Mouse (Mus musculus) megakaryocyte progenitor cell, adult 5-6 weeks (primary cell): ENCODE measurements around the gene Inhbc. TPM values are rescaled to one million over a fixed set of nuclear protein-coding genes. Genes with fewer than 3 reads are reported as not detected.

Experiments used
- ATAC-seq: replicated peaks from 2 replicates; pipeline ENCODE4 v1.8.0; 2016; ENCODE audit warnings: mild to moderate bottlenecking, moderate TSS enrichment, inconsistent platforms; ENCODE audit not compliant: poor library complexity
- total RNA-seq, 2 experiments: library from RNA; stranded (forward) in 1 of 2; stranded (reverse) in 1 of 2; fragments of 157-497, 149-512 nt in 1 of 2; fragments of 200-1000 nt in 1 of 2; gene quantifications; 2 replicates each; pipeline versions ENCODE4 v1.2.3 to v1.2.4; 2015 to 2017

Gene Inhbc
- total RNA-seq, 2 experiments from 2014 or later = not detected

DNA sequence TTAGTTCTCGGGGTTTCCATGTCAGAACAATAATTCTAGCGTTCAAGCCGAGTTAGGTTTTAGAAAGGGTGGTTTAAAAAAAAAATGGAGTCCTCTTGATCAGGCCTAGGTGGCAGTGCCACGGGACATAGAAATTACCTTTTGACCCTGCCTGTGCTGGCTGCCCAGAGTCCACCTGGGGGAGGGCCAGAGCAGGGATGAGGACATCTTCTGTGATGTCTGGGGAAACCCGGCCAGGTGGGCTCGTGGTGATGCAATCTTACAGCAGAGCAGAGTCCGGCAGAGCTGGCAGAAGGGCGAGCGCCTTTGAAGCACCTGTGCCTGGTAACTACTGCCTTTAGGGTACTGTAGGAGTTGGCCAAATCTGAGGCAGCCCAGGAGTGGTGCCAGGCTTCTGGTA is 18.0 kb downstream of the Inhbc start:
- ATAC-seq = no peak

DNA sequence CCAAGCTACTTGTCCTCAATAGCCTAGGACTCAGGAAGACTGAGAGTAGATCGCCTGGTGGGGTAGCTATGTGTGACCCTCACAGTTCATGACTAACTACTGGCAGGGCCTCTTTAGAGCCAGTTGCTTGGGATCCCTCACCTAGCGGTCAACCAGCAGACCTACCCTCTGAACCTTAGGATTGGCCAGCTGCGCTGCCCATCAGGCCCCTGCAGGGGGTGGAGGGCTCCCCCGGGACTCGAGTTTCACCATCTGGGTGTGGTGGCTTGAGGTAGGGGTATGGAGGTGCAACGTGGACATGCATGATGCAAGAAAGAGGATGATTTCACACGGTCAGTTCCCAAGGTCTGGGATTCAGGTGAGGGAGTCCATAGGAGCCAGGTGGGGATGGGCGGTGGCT is 18.5 kb downstream of the Inhbc start:
- no peak for ATAC-seq

DNA sequence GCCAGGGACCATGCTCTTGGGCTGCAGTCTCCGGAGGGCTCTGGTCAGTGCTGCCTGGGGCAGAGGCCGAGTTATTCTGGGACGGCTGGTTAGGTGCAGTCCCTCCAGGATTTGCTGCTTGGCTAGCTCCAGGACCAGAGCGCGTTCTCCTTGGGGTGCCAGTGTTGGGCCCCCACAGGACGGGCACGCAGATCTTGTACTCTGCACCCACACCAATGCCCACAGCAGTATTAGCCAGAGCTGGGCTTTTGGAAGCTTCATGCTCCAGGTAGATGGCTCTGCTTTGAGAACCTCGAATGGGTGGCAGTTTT is 19.0 kb downstream of the Inhbc start:
- ATAC-seq = no peak

DNA sequence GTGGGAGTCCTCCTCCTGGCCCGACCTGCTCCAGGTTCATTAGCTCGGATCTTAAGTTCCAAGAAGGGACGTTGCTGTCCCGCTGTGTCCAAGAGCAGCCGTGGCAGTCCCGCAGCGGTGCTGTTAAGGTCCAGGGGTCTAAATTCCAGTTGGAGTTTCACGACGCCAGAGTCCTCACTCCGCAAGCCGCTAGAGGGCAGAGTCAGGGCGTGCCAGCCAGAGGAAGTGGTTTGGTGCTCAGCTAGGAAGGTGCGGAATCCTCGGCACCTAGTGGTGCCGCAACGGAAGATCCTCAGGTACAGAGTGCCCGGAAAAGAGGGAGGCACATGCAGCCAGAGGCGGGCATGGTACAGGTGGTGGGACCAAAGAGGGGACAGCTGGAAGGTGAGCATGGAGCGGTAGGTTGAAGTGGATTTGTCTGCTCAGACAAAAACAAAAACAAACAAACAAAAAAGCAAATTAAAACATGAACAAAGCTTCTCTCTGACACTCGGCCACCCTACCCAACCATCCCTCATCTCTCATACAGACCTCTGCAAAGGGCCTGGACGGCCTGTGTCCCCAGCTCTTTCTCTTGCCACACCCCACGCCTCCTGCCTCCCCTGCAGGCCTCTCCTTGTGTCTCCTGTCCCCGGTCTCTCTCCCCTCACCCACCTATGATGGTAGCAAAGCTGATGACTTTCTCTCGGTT is 19.5 kb downstream of the Inhbc start:
- peak; percentile 94 for ATAC-seq

DNA sequence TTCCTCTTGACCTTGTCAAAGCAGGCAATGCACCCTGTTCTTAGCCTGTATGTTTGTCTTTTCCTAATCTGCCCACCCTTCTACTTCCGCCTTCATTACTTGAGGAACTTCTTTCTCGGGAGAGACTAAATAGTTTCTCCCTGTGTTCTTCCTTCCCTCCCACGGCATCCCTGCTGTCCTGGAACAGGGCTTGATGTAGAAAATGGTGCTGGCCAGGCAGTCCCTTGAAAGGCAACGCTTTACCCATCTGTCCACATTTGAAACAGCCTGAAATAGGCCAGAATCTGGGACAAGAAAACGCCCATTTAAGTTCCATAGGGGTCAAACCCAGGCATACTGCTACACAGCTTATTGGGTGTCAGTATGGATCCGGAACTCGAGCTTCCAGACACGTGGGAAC is 20.4 kb downstream of the Inhbc start:
- ATAC-seq = no peak

DNA sequence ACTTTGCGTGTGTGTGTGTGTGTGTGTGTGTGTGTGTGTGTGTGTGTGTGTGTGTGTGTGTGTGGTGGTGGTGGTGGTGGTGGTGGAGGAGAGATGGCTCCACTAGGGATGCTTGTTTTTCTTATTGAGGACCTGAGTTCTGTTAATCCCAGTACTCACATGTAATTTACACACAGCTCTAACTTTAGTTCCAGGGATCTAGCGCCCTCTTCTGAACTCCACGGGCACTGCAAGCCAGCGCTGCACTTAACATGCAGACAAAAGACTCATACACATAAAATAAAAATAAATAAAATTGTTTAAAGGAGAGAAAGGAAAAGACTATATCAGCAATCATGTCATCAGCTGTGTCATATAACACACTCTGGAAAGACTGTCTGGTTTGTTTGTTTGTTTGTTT is 21.3 kb downstream of the Inhbc start:
- peak; percentile 44; the same call in 1 of the 2 replicates for ATAC-seq

DNA sequence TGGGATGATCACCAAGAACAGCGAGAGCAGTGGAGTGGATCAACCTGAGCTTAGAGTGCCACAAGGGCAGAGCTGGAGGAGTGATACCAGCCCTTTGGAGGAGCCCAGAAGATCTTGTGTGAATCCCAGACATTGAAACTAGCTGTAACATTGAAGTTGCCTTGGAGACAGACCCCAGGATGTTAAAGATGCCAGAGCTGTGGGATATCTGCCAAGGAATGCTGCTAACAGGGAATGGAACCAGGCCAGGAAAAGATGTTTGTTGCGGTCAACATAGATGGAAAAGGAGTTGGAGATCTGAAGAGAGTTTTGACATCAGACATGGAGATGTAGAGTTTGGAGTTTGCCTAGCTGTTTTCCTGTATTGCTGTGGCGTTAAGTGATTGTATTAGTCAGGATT is 24.1 kb downstream of the Inhbc start:
- no peak for ATAC-seq

DNA sequence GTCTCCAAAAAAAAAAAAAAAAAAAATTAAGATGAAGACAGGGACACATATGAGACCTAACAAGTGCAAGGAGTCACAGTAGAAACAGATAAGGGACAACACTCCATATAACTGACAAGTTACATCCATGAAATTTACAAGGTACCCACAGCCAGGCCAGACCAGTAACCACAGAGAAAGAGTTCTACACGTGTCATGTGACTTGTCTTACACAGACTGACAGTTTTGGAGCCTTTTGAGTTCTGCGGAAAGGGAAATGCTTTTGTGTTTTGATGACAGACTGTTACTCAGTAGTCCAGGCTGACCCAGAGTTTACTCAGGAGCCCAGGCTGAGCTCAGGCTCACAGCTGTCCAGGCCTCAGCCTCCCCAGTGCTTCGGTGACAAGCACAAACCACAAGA is 27.2 kb downstream of the Inhbc start:
- no peak for ATAC-seq

DNA sequence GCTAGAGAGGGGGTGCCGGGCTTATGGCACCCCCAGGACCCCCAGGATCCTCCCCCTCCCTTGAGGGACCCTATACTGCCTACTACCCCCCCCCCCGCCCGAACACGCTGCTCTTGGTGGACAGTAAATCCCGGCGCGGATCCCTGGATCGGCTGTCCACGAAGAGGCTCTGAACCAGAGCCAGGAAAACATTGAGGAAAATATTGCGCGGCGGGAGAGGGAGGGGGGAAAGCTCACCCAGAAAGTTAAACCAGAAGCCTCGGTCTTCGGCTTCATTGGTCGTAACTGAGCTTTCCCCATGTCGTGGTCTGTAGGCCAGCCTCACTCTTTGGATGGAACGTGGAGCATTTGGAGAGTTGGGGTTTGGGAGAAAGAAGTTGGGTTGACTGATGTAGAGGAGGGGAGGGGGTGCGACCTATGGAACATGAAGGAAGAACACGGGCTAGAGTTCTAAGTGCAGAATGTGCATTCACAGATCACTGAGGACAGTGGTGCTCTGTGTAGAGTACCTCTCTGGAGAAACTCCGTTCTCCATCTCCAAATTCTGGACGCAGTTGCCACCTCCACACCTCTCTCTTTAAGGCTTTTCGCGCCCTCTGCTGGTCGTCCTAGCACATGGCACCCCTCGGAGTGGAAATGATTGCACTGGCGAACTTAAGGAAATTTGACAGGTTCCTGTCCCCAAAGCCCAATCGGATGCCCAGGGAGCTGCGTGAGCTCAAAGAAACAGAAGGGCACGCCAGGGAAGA is 28.2 kb downstream of the Inhbc start, which contains the start of gene Gli1:
Gene Gli1 (minus strand): TSS at position 84 of the 749 bp plus-strand sequence.
- ATAC-seq = peak; percentile 72

DNA sequence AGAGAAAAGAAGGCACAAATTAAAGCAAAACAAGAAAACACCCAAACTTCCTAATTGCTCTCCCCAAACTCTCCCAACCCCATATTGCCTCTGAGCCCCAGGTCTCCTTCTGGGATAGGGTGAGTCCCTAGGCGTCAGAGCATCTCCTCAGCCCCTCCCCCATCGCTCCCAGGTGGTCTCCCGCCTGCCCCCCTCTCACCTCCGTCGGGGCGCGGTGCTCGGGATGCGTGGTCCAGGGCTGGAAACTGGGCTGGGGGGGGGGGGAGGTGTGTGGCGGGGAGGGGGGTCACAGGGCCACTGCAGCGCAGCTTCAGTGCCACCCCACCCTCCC is 28.9 kb downstream of the Inhbc start:
- no peak for ATAC-seq

DNA sequence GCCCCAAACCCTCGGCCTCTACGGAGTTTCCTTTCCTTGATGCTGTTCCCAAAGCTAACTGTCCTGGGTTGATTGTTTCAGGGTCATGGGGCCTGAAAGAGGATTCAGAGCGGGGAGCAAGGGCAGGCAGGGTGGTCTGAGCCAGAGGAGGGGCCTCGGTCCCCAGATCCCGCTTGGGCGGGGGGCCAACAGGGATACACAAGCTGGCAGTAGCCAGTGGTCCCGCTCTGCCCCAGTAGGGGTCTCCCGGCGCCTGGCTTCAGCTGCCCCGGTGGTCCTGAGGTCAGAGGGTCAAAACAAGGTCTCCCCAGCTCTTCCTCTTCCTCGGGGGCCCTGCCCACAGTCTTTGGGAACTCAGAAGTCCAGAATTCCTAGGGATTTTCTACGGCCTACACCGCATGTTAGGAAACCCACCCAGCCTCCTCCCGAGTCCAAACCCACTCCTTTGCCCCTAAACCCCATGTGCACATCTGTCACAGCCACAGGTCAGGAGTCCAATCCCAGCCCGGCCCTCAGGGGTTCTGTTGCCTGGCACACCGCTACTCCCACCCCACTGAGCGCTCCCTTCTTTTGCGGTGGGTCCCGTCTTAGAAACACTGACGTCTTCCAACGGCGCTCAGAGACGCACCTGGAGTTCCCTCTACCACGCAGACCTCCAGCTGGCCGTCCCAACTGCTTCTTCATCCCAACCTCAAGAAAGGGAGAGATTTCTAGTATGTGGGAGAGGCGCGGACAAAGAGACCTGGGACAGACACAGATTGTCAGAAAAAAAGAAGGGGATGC is 29.5 kb downstream of the Inhbc start:
- ATAC-seq = no peak

DNA sequence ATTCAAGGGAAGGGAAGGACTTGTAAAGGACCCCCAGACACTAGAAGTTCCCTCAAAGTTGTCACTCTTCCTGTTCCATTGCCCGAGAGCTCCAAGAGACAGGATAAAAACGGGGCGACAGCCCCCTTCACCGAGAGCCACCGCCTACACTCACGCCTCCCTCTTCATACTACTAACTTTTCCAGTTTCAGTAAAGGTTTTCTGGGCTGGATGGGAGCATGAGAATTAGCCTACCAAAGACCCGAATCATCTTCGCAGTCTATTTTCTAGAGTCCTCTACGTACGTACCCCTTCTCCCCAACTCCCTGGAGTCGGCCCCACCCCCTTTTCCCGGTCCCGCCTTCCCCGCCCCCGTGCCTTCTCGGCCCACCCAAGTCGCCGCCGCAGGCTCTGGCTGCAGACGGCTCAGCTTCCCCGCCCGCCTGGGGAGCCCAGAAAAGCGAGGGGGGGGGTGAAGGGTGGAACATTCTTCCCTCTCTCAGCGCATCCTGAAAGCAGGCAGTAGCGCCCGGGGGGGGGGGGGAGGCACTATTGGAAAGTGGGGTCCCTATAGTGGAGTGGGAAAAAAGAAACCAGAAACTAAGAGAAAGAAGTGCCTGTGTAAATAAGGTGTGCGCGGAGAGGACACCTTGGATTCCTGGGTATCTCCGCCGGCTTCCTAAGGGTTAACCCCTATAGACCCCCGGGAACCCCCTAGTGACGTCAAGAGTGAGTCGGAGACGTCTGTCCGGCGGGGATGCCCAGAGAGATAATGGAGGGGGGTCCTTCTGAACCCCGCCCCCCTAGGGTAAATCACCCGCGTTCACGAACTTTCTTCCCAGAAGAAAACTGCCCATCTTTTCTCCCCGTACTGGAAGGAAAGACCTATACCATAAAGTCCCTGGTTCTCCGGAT is 30.3 kb downstream of the Inhbc start:
- no peak for ATAC-seq

DNA sequence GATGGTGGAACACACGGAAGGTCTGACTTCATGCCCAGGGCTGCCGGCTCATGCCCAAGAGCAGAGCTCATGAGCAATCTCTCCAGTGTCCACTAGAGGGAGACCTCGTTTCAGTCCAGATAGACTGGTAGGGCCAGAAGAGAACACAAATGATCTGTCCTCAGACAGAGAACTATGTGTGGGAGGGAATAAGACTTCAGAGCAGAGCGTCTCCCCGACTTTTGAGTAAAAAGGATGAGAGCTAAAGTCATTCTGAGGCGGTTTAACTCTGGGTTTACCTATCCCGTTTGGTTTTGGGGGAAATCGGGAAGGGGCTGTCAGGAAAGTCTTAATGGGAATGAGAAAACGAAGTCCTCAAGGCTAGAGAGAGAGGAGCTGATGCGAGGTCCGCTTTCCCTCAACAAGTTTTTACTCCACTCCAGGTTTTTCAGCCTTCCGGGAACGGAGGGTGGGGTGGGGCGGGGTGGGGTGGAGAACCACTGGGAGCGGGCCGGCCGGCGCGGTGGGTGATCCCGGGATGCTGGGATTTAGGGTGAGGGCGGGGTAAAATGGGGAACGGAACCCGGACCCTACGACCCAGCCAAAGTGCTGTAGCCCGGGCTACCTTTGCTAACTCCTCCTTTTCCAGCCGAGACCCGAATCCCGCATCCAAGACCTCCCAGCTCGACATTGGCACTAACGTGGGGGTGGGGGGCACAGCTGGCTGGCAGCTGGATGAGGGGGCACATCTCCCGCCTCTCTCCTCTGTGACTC is 31.1 kb downstream of the Inhbc start:
- peak; percentile 87 for ATAC-seq

DNA sequence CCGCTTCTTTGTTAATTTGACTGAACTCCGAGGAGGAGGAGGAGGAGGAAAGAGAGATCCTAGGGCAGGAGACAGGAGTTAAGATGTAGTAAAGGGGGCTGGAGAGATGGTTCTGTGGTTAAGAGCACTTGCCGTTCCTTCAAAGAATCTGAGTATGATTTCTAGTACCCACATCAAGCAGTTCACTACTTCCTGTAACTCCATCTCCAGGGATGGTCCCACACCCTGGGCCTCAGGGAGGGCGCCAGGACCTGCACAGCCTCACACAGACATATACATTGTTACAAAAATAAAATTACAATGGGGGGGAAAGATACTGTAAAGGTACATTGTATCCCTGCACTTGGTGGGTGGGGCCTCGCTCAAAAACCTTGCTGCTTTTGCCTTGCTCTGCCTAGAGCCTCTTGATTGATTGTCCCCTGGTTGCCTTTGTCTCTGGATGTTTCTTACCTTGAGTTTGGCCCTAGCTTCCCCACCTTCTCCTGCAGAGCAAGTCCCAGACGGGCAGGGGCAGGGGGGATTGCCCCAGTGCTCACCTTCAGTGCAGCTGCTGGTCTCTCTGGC is 32.6 kb downstream of the Inhbc start:
- ATAC-seq = no peak

DNA sequence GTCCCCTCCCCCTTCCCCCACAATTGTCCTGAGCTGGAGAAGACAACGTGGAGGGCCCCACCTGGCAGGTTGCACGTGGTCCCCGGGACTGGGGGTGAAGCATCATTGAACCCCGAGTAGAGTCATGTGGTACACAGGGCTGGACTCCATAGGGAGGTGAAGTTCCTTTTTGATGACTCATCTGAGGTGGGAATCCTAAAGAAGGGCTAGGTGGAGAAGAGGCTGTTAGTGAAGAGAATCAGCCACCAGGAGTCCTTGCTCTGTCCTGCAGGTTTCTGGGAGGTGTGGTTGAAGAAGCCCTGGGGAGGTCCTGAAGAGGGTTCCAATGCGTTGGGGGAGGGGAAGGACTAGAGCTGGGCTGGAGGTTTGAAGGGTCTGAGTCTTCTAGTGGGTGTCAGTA is 33.3 kb downstream of the Inhbc start:
- no peak for ATAC-seq

DNA sequence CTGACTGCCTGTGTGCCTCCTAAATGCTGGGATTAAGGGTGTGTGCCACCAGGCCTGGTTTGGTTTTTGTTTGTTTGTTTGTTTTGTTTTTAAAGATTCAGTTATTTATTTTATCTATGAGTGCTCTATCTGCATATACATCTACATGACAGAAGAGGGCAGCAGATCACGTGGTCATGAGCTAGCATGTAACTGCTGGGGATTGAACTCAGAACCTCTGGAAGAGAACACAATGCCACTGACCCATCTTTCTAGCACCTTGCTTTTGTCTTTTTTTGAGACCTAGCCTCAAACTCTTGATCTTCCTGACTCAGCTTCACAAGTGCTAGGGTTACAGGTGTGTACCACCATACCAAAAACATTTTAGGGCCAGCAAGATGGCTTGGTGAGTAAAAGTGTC is 35.0 kb downstream of the Inhbc start:
- no peak for ATAC-seq

DNA sequence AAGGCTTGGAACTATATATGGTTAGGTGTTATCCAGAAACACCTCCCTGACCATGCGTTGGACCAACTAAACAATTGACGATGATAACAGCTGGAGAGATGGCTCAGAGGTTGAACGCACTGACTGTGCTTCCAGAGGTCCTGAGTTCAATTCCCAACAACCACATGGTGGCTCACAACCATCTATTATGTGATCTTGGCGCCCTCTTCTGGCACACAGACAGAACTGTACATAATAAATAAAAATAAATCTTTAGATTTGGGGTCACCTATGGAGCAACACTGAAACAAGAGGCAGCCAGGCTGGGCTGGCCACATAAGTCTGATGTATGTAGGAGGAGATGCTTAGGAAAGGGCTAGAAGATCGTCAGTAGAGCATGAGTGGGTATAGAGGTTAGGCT is 37.1 kb downstream of the Inhbc start:
- ATAC-seq = peak; percentile 62

DNA sequence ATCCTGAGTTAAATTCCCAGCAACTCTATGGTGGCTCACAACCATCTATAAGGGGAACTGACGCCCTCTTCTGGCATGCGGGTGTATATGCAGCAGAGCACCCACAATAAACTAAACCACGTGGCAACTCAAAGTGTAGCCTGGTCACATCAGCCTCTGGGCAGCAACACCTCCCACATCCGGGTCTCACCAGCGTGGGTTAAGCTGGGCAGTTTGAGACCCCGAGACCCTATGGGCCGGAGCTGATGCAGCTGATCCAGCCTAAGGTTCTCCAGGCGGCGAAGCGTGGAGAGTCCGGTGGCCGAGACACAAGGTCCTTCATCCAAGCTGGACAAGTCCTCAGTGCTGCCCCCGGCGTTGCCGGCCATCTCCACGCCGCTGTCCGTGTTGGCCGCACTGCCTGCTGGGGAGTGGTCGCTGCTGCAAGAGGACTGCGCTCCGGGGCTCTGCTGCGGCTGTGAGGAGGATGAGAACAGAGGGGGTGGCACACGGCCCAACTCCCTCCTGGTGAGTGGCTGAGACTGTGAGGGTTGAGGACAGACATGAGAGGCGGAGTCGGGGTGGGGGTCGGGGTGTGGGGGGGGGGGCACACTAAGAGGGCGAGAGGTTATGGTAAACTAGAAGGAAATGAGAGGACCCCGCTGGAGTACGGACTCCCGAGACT is 37.9 kb downstream of the Inhbc start:
- ATAC-seq = peak; percentile 63

DNA sequence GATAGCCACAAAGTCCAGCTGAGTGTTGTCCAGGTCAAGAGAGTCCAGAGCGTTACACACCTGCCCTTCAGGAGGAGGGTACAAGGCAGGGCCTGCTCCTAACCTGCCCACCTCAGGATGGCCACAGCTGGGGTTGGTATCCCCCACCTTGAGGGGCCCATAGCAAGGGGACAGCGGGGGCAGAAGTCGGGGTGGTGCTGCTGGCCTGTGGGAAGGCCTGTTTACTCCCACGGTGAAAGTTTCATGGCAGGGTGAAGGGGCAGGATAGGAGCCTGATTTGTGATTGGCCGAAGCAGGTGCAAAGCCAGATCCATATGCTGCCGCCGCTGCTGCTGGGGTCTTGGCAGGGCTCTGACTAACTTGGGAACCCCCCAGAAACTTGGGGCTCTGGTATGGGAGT is 40.0 kb downstream of the Inhbc start:
- ATAC-seq = no peak
